Mouse (Mus musculus) embryonic facial prominence, embryonic 13.5 days (tissue): ENCODE measurements around the gene Coasy. TPM values are rescaled to one million over a fixed set of nuclear protein-coding genes. Genes with fewer than 3 reads are reported as not detected.
A peak's percentile ranks its signal among the peaks of the same experiment; 100 is the strongest.
"Not testable (repeated sequence)": the region's sequence is repeated elsewhere in the genome, so short reads cannot be mapped to it uniquely, and the experiment has no call there.

Experiments
- ATAC-seq: fragments of 200-750 bp; cut with Nextera tagmentation; 2 replicates; pipeline ENCODE4 v1.8.0; 2017; ENCODE audit warnings: low read depth; ENCODE audit not compliant: insufficient number of reproducible peaks, insufficient read depth, low FRiP score, low TSS enrichment
- H3K27ac ChIP-seq: fragments of 300-500 bp; sonication (generic); 2 replicates; pipeline ENCODE4 v1.5.1; 2015; ENCODE audit warnings: moderate library complexity, mild to moderate bottlenecking, inconsistent platforms
- H3K27me3 ChIP-seq: fragments of 300-500 bp; sonication (generic); 2 replicates; pipeline ENCODE4 v1.6.1; 2015; ENCODE audit warnings: mild to moderate bottlenecking, inconsistent platforms
- H3K36me3 ChIP-seq: fragments of 300-500 bp; sonication (generic); 2 replicates; pipeline ENCODE4 v1.6.1; 2015; ENCODE audit warnings: mild to moderate bottlenecking, inconsistent platforms
- H3K4me1 ChIP-seq: fragments of 300-500 bp; sonication (generic); 2 replicates; pipeline ENCODE4 v1.6.1; 2015; ENCODE audit warnings: inconsistent platforms
- H3K4me2 ChIP-seq: fragments of 300-500 bp; sonication (generic); 2 replicates; pipeline ENCODE4 v1.6.1; 2015; ENCODE audit warnings: moderate library complexity, mild to moderate bottlenecking, inconsistent platforms
- H3K4me3 ChIP-seq: fragments of 300-500 bp; sonication (generic); 2 replicates; pipeline ENCODE4 v1.5.1; 2015; ENCODE audit warnings: mild to moderate bottlenecking, inconsistent platforms
- H3K9ac ChIP-seq: fragments of 300-500 bp; sonication (generic); 2 replicates; pipeline ENCODE4 v1.6.1; 2015; ENCODE audit warnings: mild to moderate bottlenecking, inconsistent platforms
- H3K9me3 ChIP-seq: fragments of 300-500 bp; sonication (generic); 2 replicates; pipeline ENCODE4 v1.6.1; 2016; ENCODE audit warnings: inconsistent platforms
- WGBS: fragments of 180-500 bp; shearing (Covaris S2); methylation state at CpG from one replicate; pipeline ENCODE4 v1.1.7; 2015; ENCODE audit warnings: mixed read lengths; 5-methylcytosine and 5-hydroxymethylcytosine counted together
- polyA plus RNA-seq: library from polyadenylated mRNA; unstranded; fragments of >200 nt; fragmentation: Nextera tagmentation; extraction: Ambion mirVana; gene quantifications from 2 replicates; pipeline ENCODE4 v1.2.1, GENCODE M21; 2015

Coasy gene
- polyA plus RNA-seq, 1 experiment from 2014 or later, result 43.8 TPM

DNA sequence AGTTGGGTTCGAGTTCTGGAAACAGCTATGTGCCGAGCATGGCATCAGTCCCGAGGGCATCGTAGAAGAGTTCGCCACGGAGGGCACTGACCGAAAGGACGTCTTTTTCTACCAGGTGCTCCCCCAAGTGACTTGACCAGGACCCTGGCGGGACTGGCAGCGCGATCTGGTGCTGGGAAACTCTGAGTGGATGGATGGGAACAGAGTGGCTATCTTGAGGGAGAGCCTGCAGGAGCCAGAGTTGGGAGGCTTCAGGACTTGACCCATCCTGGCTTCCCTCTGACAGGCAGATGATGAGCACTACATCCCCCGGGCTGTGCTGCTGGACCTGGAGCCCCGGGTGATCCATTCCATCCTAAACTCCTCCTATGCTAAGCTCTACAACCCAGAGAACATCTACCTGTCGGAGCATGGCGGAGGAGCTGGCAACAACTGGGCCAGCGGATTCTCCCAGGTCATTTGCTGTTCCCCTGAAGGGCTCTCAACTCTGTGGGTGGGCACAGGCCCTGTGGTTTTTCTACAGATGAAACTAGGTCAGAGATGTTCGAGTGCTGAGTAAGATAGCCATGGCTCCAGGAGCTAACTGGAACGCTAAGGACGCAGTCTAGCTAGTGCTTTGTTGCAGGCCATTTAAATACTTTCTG lies 38.3 kb downstream of the Coasy start:
- H3K9ac ChIP-seq, result peak overlapping the region; percentile 96
- no peak for ATAC-seq
- H3K9me3 ChIP-seq, result no peaks in the 10 kb centered on the region
- WGBS, result 20% methylated on average over 19 of the region's 19 CpGs
- peak overlapping the region; percentile 98 for H3K4me3 ChIP-seq
- peak overlapping the region; percentile 95 for H3K4me2 ChIP-seq
- no peaks in the 10 kb centered on the region for H3K27me3 ChIP-seq
- peaks cover 42% of the 10 kb centered on the region for H3K36me3 ChIP-seq
- H3K4me1 ChIP-seq, result peaks cover 28% of the 10 kb centered on the region
- H3K27ac ChIP-seq, result peak overlapping the region; percentile 91

- not testable (repeated sequence) for H3K9ac ChIP-seq, H3K4me3 ChIP-seq, ATAC-seq, H3K9me3 ChIP-seq, H3K27ac ChIP-seq, H3K27me3 ChIP-seq, H3K4me2 ChIP-seq
- 94% methylated on average over 8 of the region's 8 CpGs for WGBS
- Histone ChIP-seq H3K4me1 (peaks cover 12% of the 10 kb centered on the region), H3K36me3 (peaks cover 43% of the 10 kb centered on the region)
These were observed 42.1 kb downstream of the Coasy start for GRCm38 (mm10) chr11:101124494-101124893.

- H3K36me3 ChIP-seq, result peaks cover 43% of the 10 kb centered on the region
- WGBS, result 94% methylated on average over 9 of the region's 9 CpGs
These were observed 42.6 kb downstream of the Coasy start for GRCm38 (mm10) chr11:101125008-101125407.

DNA sequence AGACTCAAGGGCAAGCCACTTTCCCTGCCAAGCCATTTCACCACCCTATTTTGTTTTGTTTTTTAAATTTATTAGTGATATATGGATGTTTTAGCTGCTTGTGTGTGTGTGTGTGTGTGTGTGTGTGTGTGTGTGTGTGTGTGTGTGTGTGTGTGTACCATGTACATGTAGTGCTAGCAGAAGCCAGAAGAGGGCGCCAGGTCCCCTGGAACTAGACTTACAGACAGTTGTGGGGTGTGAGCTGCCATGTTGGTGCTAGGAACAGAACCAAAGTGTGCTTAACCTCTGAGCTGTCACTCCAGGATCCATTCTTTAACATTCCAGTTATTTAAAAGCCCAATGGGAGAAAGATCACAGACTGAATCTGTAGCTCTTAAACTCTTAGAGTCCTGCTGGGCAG lies 44.7 kb downstream of the Coasy start:
- H3K36me3 ChIP-seq, result peaks cover 43% of the 10 kb centered on the region
- H3K9me3 ChIP-seq, result peaks cover 9% of the 10 kb centered on the region; the same call in 1 of the 2 replicates
- WGBS, result 100% methylated on average over 1 of the region's 1 CpGs
- H3K27ac ChIP-seq, result no peak overlapping the region
- no peak overlapping the region for H3K9ac ChIP-seq
- no peak overlapping the region for H3K4me3 ChIP-seq
- ATAC-seq, result no peak
- no peaks in the 10 kb centered on the region for H3K27me3 ChIP-seq
- no peak overlapping the region for H3K4me2 ChIP-seq
- no peaks in the 10 kb centered on the region for H3K4me1 ChIP-seq

More at GRCm38 (mm10) chr11:101125008-101125407, 42.6 kb downstream of the Coasy start:
- not testable (repeated sequence) for H3K4me3 ChIP-seq, ATAC-seq, H3K9ac ChIP-seq, H3K27me3 ChIP-seq, H3K27ac ChIP-seq, H3K4me2 ChIP-seq, H3K9me3 ChIP-seq
- peaks cover 12% of the 10 kb centered on the region for H3K4me1 ChIP-seq

GRCm38 (mm10) chr11:101128996-101129577 lies 46.7 kb downstream of the Coasy start:
- no peak overlapping the region for H3K4me3 ChIP-seq
- 86% methylated on average over 11 of the region's 11 CpGs for WGBS
- no peak for ATAC-seq

DNA sequence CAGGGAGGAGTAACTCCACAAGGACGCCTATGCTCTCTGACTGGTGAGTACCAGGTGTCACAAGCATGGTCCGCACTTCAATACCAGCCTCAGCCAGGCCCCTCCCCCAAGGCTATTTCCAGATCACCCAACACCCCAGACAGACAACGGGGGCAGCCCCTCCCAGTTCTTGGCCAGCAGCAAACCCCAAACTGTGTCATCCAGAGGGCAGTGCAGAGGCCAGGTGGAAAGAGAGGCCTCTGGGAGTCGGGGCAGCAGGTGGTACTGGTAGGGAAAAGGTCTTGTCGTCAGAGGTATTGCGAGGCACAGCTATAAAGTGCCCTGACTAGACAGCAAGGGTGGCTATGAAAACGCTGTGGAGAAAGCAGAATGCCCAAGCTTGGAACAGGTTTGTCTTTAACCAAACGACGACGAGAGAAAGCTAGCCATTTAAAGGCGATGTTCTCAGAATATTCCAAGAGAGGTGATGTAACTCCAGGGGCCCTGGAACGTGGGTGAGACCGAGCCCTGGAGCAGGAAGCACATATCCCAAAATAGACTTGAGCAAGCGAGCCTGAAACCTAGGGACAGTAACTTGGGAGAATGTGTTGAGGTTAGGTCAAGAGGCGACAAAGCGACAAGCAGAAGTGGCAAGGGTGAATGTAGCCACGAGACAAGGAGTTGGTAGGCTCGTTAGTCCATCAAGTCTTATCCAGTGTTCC lies 47.8 kb downstream of the Coasy start:
- no peak overlapping the region for H3K4me3 ChIP-seq
- H3K9me3 ChIP-seq, result peaks cover 9% of the 10 kb centered on the region; the same call in 1 of the 2 replicates
- H3K27me3 ChIP-seq, result no peaks in the 10 kb centered on the region
- no peak for ATAC-seq
- no peaks in the 10 kb centered on the region for H3K4me1 ChIP-seq
- H3K9ac ChIP-seq, result no peak overlapping the region
- H3K36me3 ChIP-seq, result peaks cover 18% of the 10 kb centered on the region
- no peak overlapping the region for H3K27ac ChIP-seq
- WGBS, result 48% methylated on average over 18 of the region's 18 CpGs
- H3K4me2 ChIP-seq, result no peak overlapping the region

More at GRCm38 (mm10) chr11:101128996-101129577, 46.7 kb downstream of the Coasy start:
- no peak overlapping the region for H3K9ac ChIP-seq
- no peaks in the 10 kb centered on the region for H3K4me1 ChIP-seq
- H3K27ac ChIP-seq, result no peak overlapping the region
- peaks cover 24% of the 10 kb centered on the region for H3K36me3 ChIP-seq
- H3K27me3 ChIP-seq, result no peaks in the 10 kb centered on the region
- H3K4me2 ChIP-seq, result no peak overlapping the region
- peaks cover 9% of the 10 kb centered on the region; the same call in 1 of the 2 replicates for H3K9me3 ChIP-seq

DNA sequence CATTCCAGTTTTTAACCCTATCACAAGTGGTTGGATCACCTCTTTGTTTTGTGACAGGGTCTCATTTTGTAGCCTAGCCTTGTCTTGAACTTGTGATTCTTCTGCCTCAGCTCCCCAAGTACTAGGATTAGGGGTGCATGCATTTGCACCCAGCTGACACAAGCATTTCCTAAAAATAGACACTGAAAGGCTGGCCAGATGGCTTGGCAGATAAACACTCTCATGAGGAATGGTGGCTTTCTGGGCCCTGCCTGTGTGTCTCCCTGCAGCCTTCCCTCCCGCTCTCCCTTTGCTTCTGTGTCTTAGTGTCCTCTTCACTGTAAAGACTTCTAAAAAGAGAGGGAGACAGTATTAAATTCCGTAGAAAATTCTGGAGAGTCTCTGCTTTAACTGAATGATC lies 48.8 kb downstream of the Coasy start:
- Histone ChIP-seq H3K4me2 (no peak overlapping the region), H3K4me1 (no peaks in the 10 kb centered on the region), H3K9me3 (peaks cover 9% of the 10 kb centered on the region; the same call in 1 of the 2 replicates), H3K36me3 (peaks cover 8% of the 10 kb centered on the region), H3K27ac (no peak overlapping the region), H3K27me3 (no peaks in the 10 kb centered on the region), H3K9ac (no peak overlapping the region), H3K4me3 (no peak overlapping the region)
- no peak for ATAC-seq
- WGBS, result 89% methylated on average over 2 of the region's 2 CpGs

GRCm38 (mm10) chr11:101131701-101132100 lies 49.3 kb downstream of the Coasy start:
- Histone ChIP-seq H3K4me2 (no peak overlapping the region), H3K4me3 (no peak overlapping the region), H3K9me3 (peaks cover 7% of the 10 kb centered on the region; the same call in 1 of the 2 replicates), H3K4me1 (no peaks in the 10 kb centered on the region), H3K27me3 (no peaks in the 10 kb centered on the region), H3K27ac (no peak overlapping the region), H3K9ac (no peak overlapping the region), H3K36me3 (peaks cover 3% of the 10 kb centered on the region)
- 84% methylated on average over 6 of the region's 6 CpGs for WGBS
- no peak for ATAC-seq

- WGBS, result 75% methylated on average over 12 of the region's 12 CpGs
- no peak overlapping the region for H3K4me3 ChIP-seq
- ATAC-seq, result no peak
- H3K9ac ChIP-seq, result no peak overlapping the region
- no peak overlapping the region for H3K27ac ChIP-seq
- H3K36me3 ChIP-seq, result no peaks in the 10 kb centered on the region
- no peak overlapping the region for H3K4me2 ChIP-seq
- H3K27me3 ChIP-seq, result no peaks in the 10 kb centered on the region
- peaks cover 3% of the 10 kb centered on the region; the same call in 1 of the 2 replicates for H3K9me3 ChIP-seq
- no peaks in the 10 kb centered on the region for H3K4me1 ChIP-seq
These were observed 50.7 kb downstream of the Coasy start for GRCm38 (mm10) chr11:101133037-101133436.

DNA sequence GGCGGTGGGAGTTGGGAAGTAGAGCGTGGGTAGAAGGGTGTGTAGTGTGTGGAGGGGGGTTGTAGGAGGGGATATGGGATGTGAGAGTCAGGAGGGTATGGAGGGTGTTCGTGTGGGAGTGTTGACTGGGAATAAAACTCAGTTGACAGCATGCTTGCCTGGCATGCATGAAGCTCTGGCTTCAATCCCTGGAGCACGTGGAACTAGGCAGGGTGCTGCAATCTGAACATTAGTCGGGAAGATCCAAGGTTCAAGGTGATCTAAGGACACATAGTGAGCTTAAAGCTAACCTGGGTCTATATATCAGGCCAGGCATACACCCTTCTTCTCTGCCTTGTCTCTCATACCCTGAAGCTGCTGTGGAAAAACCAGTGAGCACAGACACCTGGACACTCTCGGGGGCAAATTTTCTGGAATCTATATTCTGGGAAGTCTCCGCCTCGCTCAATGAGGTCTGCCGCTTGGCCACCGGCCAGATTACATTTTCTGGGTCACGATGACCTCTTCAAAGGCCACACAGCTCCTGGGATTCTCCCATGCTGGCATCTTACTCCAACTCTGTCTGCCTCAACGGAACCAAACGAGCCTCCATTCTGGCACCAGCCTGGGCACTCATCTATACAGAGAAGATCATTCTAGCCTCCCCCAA lies 52.0 kb downstream of the Coasy start:
- H3K9ac ChIP-seq, result no peak overlapping the region
- 0 out of 2 replicates have a peak, but pooled peaks cover 5% of the 10 kb centered on the region for H3K4me1 ChIP-seq
- no peak for ATAC-seq
- H3K9me3 ChIP-seq, result peaks cover 3% of the 10 kb centered on the region; the same call in 1 of the 2 replicates
- H3K4me2 ChIP-seq, result no peak overlapping the region
- H3K27ac ChIP-seq, result no peak overlapping the region
- no peaks in the 10 kb centered on the region for H3K27me3 ChIP-seq
- H3K36me3 ChIP-seq, result no peaks in the 10 kb centered on the region
- WGBS, result 82% methylated on average over 13 of the region's 13 CpGs
- no peak overlapping the region for H3K4me3 ChIP-seq
